Mouse (Mus musculus) myocyte (in vitro differentiated cells): ENCODE measurements at regions not wholly inside any gene's neighbourhood (a gene's known extent, or its start where the extent isn't known, plus 50 kb on each side); places are given as distances from the start of the nearest gene placed in this dataset.
"Not testable (repeated sequence)": the region's sequence is repeated elsewhere in the genome, so short reads cannot be mapped to it uniquely, and the experiment has no call there.

ENCODE experiments used
- H3K27me3 ChIP-seq: one replicate; pipeline ENCODE4 v1.6.1; 2011; ENCODE audit not compliant: control insufficient read depth, insufficient read depth, insufficient read length
- H3K36me3 ChIP-seq: one replicate; pipeline ENCODE4 v1.6.1; 2011; ENCODE audit not compliant: control insufficient read depth, insufficient read depth
- H3K4me2 ChIP-seq: one replicate; pipeline ENCODE4 v1.6.1; 2011; ENCODE audit warnings: low read depth, control low read depth
- H3K4me3 ChIP-seq: one replicate; pipeline ENCODE4 v1.5.1; 2011; ENCODE audit warnings: mild to moderate bottlenecking, control low read depth, moderate library complexity
- H3K79me2 ChIP-seq: one replicate; pipeline ENCODE4 v1.6.1; 2011; ENCODE audit not compliant: control insufficient read depth, insufficient read depth
- H3ac ChIP-seq: one replicate; pipeline ENCODE4 v1.6.1; 2011; ENCODE audit not compliant: control insufficient read depth, insufficient read length
- CEBPB ChIP-seq: IDR thresholded peaks from 2 replicates; pipeline ENCODE4 v1.6.1; 2011; ENCODE audit warnings: mild to moderate bottlenecking, moderate library complexity; ENCODE audit not compliant: poor library complexity, insufficient read depth, severe bottlenecking
- E2F4 ChIP-seq: IDR thresholded peaks from one replicate; pipeline ENCODE4 v1.6.1; 2011; ENCODE audit warnings: mild to moderate bottlenecking, control low read depth, moderate library complexity; ENCODE audit not compliant: insufficient read depth
- MAX ChIP-seq: IDR thresholded peaks from one replicate; pipeline ENCODE4 v1.6.1; 2011; ENCODE audit warnings: low read depth, mild to moderate bottlenecking, control low read depth
- MYOD1 ChIP-seq, 3 experiments: IDR thresholded peaks; one replicate each; pipeline ENCODE4 v1.6.1; 2011; ENCODE audit warnings: control low read depth in 2 of 3, low read depth in 2 of 3, mild to moderate bottlenecking in 2 of 3, moderate library complexity in 1 of 3; ENCODE audit not compliant: insufficient read length in 2 of 3, control insufficient read depth in 1 of 3
- MYOG ChIP-seq, 3 experiments: IDR thresholded peaks; one replicate each; pipeline ENCODE4 v1.6.1; 2011; ENCODE audit warnings: control low read depth in 2 of 3, low read depth in 2 of 3, mild to moderate bottlenecking in 2 of 3; ENCODE audit not compliant: insufficient read length in 2 of 3, control insufficient read depth in 1 of 3, insufficient read depth in 1 of 3
- POLR2A ChIP-seq: IDR thresholded peaks from one replicate; pipeline ENCODE4 v1.6.1; 2011; ENCODE audit warnings: low read depth, mild to moderate bottlenecking, control low read depth, moderate library complexity; ENCODE audit not compliant: insufficient read length
- POLR2AphosphoS2 ChIP-seq: IDR thresholded peaks from one replicate; pipeline ENCODE4 v1.6.1; 2011; ENCODE audit warnings: low read depth, control low read depth; ENCODE audit not compliant: insufficient read length
- REST ChIP-seq: IDR thresholded peaks from one replicate; pipeline ENCODE4 v1.6.1; 2011; ENCODE audit warnings: mild to moderate bottlenecking, control low read depth, moderate library complexity; ENCODE audit not compliant: insufficient read depth, insufficient read length
- SRF ChIP-seq: IDR thresholded peaks from one replicate; pipeline ENCODE4 v1.6.1; 2011; ENCODE audit warnings: low read depth; ENCODE audit not compliant: control insufficient read depth, insufficient read length
- TCF12 ChIP-seq: IDR thresholded peaks from one replicate; pipeline ENCODE4 v1.6.1; 2011; ENCODE audit warnings: mild to moderate bottlenecking, control low read depth; ENCODE audit not compliant: poor library complexity, insufficient read depth, severe bottlenecking
- TCF3 ChIP-seq: IDR thresholded peaks from one replicate; pipeline ENCODE4 v1.6.1; 2011; ENCODE audit warnings: low read depth, control low read depth; ENCODE audit not compliant: insufficient read length
- USF1 ChIP-seq: IDR thresholded peaks from one replicate; pipeline ENCODE4 v1.6.1; 2011; ENCODE audit warnings: low read depth, mild to moderate bottlenecking, control low read depth, moderate library complexity

DNA sequence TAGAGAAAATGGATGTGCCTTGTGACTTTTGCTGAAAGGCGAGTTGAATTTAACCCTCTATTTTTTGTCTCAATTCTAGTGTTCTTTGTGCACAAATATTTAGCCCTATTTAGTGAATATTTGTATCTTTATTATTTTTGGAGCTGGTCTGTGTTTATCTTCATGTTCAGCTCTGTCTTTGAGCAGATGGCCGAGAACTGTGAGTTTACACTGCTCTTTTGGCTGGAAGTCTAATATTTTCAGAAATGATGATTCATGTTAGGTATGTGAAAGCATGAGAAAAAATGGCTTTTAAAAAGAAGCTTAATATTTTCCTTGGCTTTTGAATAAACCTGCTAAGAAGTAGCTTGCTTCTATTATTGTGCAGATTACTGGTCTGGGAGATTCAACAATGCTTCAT, 505.4 kb downstream of the Sema5a start:
- TF ChIP-seq POLR2AphosphoS2 (no peak), CEBPB (no peak), MAX (no peak), TCF3 (no peak), USF1 (no peak), MYOD1 (IDR thresholded peaks at IDR 0.05; ENCODE audit: control insufficient read depth in 1 of 3, insufficient read length in 2 of 3, low read depth in 2 of 3) (no peak), E2F4 (no peak), MYOG (IDR thresholded peaks at IDR 0.05; ENCODE audit: control insufficient read depth in 1 of 3, insufficient read depth in 1 of 3, insufficient read length in 2 of 3, low read depth in 2 of 3) (no peak), SRF (no peak), TCF12 (no peak), POLR2A (no peak), REST (no peak)
- Histone ChIP-seq H3K4me2 (no peak overlapping the region), H3K79me2 (no peaks in the 10 kb centered on the region), H3K36me3 (no peaks in the 10 kb centered on the region), H3K27me3 (no peaks in the 10 kb centered on the region), H3K4me3 (no peak overlapping the region), H3ac (no peak overlapping the region)

DNA sequence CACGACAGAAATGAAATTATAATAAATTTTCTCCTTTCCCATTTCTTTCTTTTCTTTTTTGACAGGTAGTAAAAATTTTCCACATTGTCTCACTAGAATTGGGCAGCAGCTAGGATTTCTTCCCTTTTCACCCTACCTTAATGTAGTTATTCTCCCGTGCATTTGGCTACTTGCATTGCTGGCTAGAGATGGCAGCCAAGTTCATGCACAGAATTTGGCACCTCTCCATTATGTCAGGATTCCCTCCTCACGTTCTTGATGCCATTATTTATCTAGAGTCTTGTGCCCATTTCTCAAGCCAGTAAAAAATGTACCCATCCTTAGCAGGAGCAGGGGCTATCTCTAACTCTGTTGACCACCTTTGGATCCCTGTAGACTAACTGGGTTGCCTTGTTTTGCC, 507.4 kb downstream of the Sema5a start:
- Histone ChIP-seq H3K4me3 (no peak overlapping the region), H3K79me2 (no peaks in the 10 kb centered on the region), H3K27me3 (no peaks in the 10 kb centered on the region), H3K4me2 (no peak overlapping the region), H3ac (no peak overlapping the region), H3K36me3 (no peaks in the 10 kb centered on the region)
- TF ChIP-seq MYOG (IDR thresholded peaks at IDR 0.05; ENCODE audit: control insufficient read depth in 1 of 3, insufficient read depth in 1 of 3, insufficient read length in 2 of 3, low read depth in 2 of 3) (no peak), POLR2A (no peak), CEBPB (no peak), USF1 (no peak), E2F4 (no peak), REST (no peak), MYOD1 (IDR thresholded peaks at IDR 0.05; ENCODE audit: control insufficient read depth in 1 of 3, insufficient read length in 2 of 3, low read depth in 2 of 3) (no peak), TCF3 (no peak), POLR2AphosphoS2 (no peak), SRF (no peak), MAX (no peak), TCF12 (no peak)

DNA sequence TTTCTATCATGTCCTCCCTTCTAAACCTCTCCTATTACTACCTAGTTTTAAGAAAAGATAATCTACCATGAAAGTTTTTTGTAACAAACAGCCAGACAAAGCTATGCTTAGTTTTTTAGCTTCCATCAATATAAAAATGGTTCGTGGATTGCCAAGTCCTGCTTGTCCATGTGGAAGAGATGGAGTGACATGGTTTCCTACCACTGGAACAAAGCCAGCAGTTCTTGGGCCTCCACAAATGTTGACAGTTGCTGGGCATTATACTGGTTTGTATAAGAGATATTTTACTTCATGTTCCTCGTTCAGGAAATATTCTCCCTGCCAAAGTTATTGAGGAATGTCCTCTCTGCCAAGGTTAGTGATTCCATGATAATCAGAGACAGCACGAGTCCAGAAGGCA, 515.5 kb downstream of the Sema5a start:
- H3K79me2 ChIP-seq = no peaks in the 10 kb centered on the region
- H3K27me3 ChIP-seq = no peaks in the 10 kb centered on the region
- H3K4me2 ChIP-seq = no peak overlapping the region
- no peak overlapping the region for H3K4me3 ChIP-seq
- H3K36me3 ChIP-seq = no peaks in the 10 kb centered on the region
- no peak overlapping the region for H3ac ChIP-seq
- TF ChIP-seq USF1 (no peak), E2F4 (no peak), MAX (no peak), MYOG (IDR thresholded peaks at IDR 0.05; ENCODE audit: control insufficient read depth in 1 of 3, insufficient read depth in 1 of 3, insufficient read length in 2 of 3, low read depth in 2 of 3) (no peak), POLR2A (no peak)

DNA sequence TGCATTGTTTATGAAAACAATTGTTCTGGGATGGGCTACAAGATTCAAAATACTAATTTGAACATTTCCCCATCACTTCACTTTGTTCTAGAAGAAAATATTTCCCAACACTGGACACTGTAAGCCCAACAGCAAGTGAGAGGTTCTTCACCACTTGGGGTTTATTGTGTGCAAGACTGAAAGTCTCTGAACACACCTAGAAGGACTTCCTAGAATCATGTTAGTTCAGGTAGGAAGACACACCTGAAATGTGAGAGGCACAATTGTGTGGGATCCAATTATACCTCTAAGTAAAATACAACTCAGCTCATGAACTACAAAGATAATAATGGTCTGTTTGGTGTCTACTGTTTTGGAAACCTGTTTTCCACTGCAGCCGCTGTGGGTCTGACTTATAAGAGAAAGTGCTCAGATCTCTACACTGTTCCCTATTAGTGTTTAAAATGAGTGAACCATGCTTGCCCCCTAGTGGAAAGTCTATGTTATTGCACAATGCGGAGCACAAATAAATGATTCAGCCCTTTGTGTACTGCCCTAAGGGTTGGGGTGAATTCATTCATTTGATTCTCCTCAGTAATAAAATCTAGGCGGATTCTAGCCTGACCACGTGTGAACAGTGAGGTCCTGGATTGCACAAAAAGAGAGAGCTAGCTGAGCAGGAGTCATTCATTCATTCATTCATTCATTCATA, 521.5 kb downstream of the Sema5a start:
- no peaks in the 10 kb centered on the region for H3K27me3 ChIP-seq
- H3K36me3 ChIP-seq = no peaks in the 10 kb centered on the region
- H3K4me3 ChIP-seq = no peak overlapping the region
- TF ChIP-seq CEBPB (0 out of 2 replicates have a peak, but pooled peaks have one; percentile 17), MYOD1 (IDR thresholded peaks at IDR 0.05; ENCODE audit: control insufficient read depth in 1 of 3, insufficient read length in 2 of 3, low read depth in 2 of 3) (no peak), MYOG (IDR thresholded peaks at IDR 0.05; ENCODE audit: control insufficient read depth in 1 of 3, insufficient read depth in 1 of 3, insufficient read length in 2 of 3, low read depth in 2 of 3) (no peak), SRF (no peak), E2F4 (no peak), POLR2A (no peak), POLR2AphosphoS2 (no peak), MAX (no peak)
- no peaks in the 10 kb centered on the region for H3K79me2 ChIP-seq
- H3ac ChIP-seq = no peak overlapping the region
- no peak overlapping the region for H3K4me2 ChIP-seq

DNA sequence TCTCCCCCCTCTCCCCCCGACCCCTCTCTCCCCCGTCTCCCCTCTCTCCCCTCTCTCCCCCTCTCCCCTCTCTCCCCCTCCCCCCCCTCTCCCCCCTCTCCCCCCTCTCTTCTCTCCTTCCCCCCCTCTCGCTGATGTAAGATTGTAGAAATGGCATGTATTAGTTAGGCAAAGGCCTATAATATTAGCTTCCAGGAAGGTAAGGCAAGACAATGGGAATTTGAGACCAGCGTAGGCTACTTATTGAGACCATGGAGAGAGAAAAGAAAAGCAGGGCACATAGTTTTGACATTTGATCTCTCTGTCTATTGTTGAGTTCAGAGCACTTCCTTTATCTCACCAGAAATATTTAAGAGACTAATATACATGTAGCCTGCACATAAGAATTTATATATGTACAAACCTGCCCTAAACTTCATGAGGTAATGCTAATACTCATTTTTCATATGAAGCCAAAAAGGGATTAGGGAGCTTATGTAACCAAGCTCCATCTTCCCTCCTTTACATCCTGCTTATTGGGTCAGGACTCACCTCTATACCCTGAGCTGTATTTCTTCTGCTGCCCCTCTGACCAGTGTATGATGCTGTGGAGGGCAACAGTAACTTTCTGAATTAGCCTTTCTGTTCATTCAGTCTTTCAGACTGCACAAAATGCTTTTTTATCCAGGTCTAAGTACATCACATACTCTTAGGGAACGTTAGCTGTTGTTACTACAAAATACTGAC, 522.3 kb downstream of the Sema5a start:
- Histone ChIP-seq H3K27me3 (no peaks in the 10 kb centered on the region), H3K79me2 (no peaks in the 10 kb centered on the region), H3K4me2 (no peak overlapping the region), H3K4me3 (no peak overlapping the region), H3K36me3 (no peaks in the 10 kb centered on the region), H3ac (no peak overlapping the region)
- TF ChIP-seq MYOG (IDR thresholded peaks at IDR 0.05; ENCODE audit: control insufficient read depth in 1 of 3, insufficient read depth in 1 of 3, insufficient read length in 2 of 3, low read depth in 2 of 3) = no peak
- no peak for TF ChIP-seq SRF
- no peak for TF ChIP-seq MYOD1 (IDR thresholded peaks at IDR 0.05; ENCODE audit: control insufficient read depth in 1 of 3, insufficient read length in 2 of 3, low read depth in 2 of 3)
- no peak for TF ChIP-seq REST
- no peak for TF ChIP-seq TCF12
- TF ChIP-seq CEBPB = no peak
- no peak for TF ChIP-seq TCF3
- no peak for TF ChIP-seq USF1
- no peak for TF ChIP-seq E2F4
- TF ChIP-seq POLR2A = no peak
- no peak for TF ChIP-seq MAX
- no peak for TF ChIP-seq POLR2AphosphoS2

DNA sequence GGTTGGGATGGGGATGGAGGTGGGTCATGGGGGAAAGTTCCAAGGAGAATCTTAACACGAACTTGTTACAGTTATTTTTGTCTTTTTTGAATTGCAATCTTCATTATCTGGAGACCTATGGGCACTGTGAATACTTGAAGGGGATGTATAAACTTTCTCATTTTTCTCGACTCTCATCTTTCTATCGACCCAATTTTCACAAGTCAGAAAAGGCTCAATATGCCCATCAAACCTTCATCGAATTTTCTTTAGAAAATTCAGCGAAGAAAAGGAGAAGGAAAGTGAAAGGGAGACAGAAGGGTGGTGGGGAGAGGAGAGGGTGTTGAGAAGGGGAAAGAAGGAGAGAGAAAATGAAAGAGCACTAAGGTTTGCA, 533.6 kb downstream of the Sema5a start:
- peak overlapping the region; percentile 87 for H3K4me2 ChIP-seq
- not testable (repeated sequence) for H3ac ChIP-seq, H3K36me3 ChIP-seq, H3K27me3 ChIP-seq
- peaks cover 43% of the 10 kb centered on the region for H3K79me2 ChIP-seq
- peak overlapping the region; percentile 83 for H3K4me3 ChIP-seq
